Mouse (Mus musculus) kidney, postnatal 36 days (tissue): ENCODE results near the gene Ankrd44.

Source experiments
- DNase-seq, 2 experiments: peaks; one replicate each; pipeline ENCODE4 v3.0.0; 2021 to 2022; ENCODE audit warnings: mixed read lengths in 2 of 2

The Ankrd44 gene

GRCm38 (mm10) chr1:54922025-54922574, 4.1 kb downstream of the Ankrd44 start:
- DNase-seq: peak in 1 of 2 experiments; percentile 3

GRCm38 (mm10) chr1:54920132-54920531, 6.1 kb downstream of the Ankrd44 start:
- DNase-seq: no peak

- no peak for DNase-seq
These were observed 9.7 kb downstream of the Ankrd44 start for GRCm38 (mm10) chr1:54916456-54916855.

GRCm38 (mm10) chr1:54914387-54914786, 11.8 kb downstream of the Ankrd44 start:
- DNase-seq: no peak

GRCm38 (mm10) chr1:54913379-54913873, 12.8 kb downstream of the Ankrd44 start:
- DNase-seq: peak in 1 of 2 experiments; percentile 11

GRCm38 (mm10) chr1:54913063-54913335, 13.2 kb downstream of the Ankrd44 start:
- DNase-seq: peak in 1 of 2 experiments; percentile 19

- DNase-seq: peak; percentile 33 to 62
These were observed 13.7 kb downstream of the Ankrd44 start for GRCm38 (mm10) chr1:54912290-54913062.

- no peak for DNase-seq
These were observed 15.0 kb downstream of the Ankrd44 start for GRCm38 (mm10) chr1:54911256-54911610.

GRCm38 (mm10) chr1:54910489-54911255, 15.5 kb downstream of the Ankrd44 start:
- DNase-seq: peak; percentile 10 to 30

GRCm38 (mm10) chr1:54908786-54909185, 17.4 kb downstream of the Ankrd44 start:
- DNase-seq: no peak

GRCm38 (mm10) chr1:54907066-54907639, 19.0 kb downstream of the Ankrd44 start:
- DNase-seq: no peak

GRCm38 (mm10) chr1:54906322-54906721, 19.9 kb downstream of the Ankrd44 start:
- DNase-seq: no peak

- no peak for DNase-seq
These were observed 20.6 kb downstream of the Ankrd44 start for GRCm38 (mm10) chr1:54905632-54906031.

- no peak for DNase-seq
These were observed 22.0 kb downstream of the Ankrd44 start for GRCm38 (mm10) chr1:54904165-54904564.

GRCm38 (mm10) chr1:54902689-54903246, 23.4 kb downstream of the Ankrd44 start:
- DNase-seq: no peak

GRCm38 (mm10) chr1:54901084-54901483, 25.1 kb downstream of the Ankrd44 start:
- no peak for DNase-seq

- no peak for DNase-seq
These were observed 26.9 kb downstream of the Ankrd44 start for GRCm38 (mm10) chr1:54899247-54899646.

- no peak for DNase-seq
These were observed 27.5 kb downstream of the Ankrd44 start for GRCm38 (mm10) chr1:54898656-54899084.

GRCm38 (mm10) chr1:54897726-54898125, 28.5 kb downstream of the Ankrd44 start:
- no peak for DNase-seq

- DNase-seq: no peak
These were observed 29.8 kb downstream of the Ankrd44 start for GRCm38 (mm10) chr1:54896109-54897085.

- no peak for DNase-seq
These were observed 37.7 kb downstream of the Ankrd44 start for GRCm38 (mm10) chr1:54888449-54888848.

- DNase-seq: no peak
These were observed 38.3 kb downstream of the Ankrd44 start for GRCm38 (mm10) chr1:54887873-54888272.
